Mouse (Mus musculus) large intestine, adult 2 months (tissue): ENCODE results near the gene C2cd4d. TPM values are rescaled to one million over a fixed set of nuclear protein-coding genes. Genes with fewer than 3 reads are reported as not detected.

Source experiments
- DNase-seq: peaks from one replicate; pipeline ENCODE4 v3.0.0-alpha.2; 2012; ENCODE audit warnings: low read depth, low spot score
- WGBS: fragments of 180-500 bp; shearing (Covaris S2); methylation state at CpG from one replicate; pipeline ENCODE4 v1.1.7; 2018; 5-methylcytosine and 5-hydroxymethylcytosine counted together
- polyA plus RNA-seq: library from polyadenylated mRNA; depleted of rRNA; stranded (reverse); fragments of >200 nt; gene quantifications from 2 replicates; pipeline ENCODE4 v1.2.3, GENCODE M21; 2012; rRNA removed

The C2cd4d gene
- polyA plus RNA-seq: 0.25 and 0.31 TPM in 2 replicates

DNA sequence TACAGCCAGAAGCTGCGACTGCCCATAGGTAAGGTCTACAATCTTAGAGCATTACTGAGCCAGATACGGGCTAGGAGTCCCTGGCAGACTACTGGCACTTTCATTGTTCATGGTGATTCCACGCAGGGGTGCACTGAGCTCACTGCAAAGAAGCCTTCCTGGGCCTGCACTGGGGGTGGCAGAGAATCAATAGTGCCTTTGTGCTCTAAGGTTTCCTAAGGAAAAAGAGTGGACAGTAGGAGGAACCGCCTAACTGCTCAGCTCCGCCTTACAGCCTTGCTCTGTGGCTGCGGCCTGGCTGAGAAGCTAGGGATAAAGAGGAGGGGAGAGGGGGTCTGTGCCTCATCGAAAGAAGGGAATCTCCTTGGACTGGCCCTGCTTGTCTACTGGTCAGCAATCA lies at the start of gene C2cd4d:
Gene C2cd4d (plus strand): TSS at position 301 of the 400 bp plus-strand sequence.
- no peak for DNase-seq
- WGBS: 49% methylated on average over 7 of the region's 7 CpGs

DNA sequence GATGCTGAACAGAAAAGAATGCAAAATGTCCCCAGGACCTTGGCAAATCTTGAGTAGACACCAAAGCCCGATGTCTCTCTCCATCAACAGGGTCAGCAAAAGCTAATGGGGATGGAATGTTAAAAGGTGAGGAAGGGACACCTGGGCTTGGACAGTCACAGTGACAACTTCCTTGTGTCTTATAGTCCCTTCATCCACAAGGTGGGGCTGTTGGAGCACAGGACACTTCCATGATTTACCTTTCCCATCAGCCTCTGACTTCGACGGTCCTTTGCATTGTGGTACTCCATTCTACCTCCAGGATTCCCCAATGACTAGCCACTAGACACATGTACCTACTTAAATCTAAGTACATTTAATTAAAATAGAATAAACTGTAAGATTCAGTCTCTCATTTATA lies 33.6 kb upstream of the C2cd4d start:
- WGBS: 52% methylated on average over 3 of the region's 3 CpGs
- no peak for DNase-seq

DNA sequence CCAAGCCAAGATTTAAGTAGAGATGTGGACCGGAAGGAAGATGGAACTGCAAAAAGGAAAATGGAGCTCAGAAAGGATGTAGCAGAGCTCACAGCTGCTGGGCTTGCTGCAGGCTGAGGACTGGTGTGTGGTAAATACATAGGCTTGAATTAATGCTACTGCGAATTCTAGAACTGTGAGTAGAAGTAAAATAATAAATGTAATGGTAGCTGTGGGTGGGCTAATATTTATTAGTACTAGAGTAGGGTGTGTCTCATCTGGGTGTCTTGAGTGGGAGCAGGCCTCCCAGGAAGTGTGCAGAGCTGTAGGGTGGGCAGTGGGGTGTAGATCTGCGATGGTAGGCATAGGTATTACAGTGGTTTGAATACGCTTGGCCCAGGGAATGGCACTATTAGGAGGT lies 27.8 kb upstream of the C2cd4d start:
- 90% methylated on average over 4 of the region's 4 CpGs for WGBS
- no peak for DNase-seq

DNA sequence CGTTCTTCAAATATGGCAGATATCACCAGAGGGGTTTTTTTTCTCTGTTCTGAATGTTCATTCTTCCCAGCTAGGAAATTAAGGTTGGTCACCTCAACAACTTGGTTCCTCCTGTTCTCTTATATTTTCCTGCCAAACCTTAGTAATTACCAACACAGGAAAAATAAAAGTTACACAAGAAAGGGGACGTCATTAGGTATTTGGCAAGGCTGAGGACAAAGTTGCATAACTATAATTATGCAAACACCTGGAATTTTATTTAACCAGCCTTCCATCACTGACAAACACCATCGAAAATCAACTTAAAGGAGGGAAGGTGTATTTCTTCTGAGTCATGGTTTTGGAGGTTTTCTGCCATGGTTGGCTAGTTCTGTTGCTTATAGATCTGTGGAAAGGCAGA lies 23.7 kb upstream of the C2cd4d start:
- no peak for DNase-seq
- WGBS: 49% methylated on average over 3 of the region's 3 CpGs

DNA sequence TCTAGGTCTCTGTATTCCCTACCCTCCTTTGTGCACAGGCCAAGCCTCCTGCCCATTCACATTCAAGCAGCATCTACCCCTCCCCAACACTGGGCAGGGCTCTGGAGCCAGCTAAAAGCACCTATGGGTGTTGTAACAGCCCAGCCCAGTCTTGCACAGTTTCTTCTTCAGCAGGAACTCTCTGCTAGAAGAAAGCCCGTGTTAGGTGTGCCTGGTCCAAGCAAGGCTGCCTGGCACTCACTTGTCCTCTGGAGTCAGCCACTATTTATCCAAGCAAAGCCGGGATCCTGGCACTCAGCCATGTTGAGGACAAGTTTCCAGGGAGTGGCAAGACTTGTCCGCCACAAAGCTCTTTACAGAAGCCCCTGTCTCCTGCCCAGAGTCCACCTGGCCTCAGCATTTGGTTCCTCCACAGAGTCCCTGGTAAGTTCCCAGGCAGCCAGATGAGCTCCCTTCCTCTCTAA lies 20.2 kb upstream of the C2cd4d start, which contains the start of gene Them5:
Gene Them5 (plus strand): TSS at position 141 of the 464 bp plus-strand sequence.
- 13% methylated on average over 3 of the region's 3 CpGs for whole genome bisulfite sequencing
- no peak for DNase-seq

DNA sequence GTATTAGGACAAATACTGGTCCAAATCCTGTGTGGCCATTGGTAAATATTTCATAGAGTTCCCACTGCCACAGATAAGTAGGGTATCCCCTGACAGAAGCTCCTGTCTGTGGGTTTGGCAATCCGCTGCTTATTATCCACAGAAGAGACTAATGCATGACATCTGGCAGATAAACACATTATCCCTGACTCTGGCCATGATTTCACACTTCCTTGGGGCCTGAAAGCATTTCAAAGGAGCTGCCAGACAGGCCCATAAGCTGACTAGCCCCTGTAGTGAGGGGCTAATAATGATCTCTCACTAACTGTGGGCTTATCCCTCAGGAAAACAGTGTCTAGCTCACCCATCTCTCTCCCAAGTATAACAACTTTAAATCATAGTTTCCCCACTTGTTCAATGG lies 19.7 kb upstream of the C2cd4d start:
- WGBS: 84% methylated on average over 1 of the region's 1 CpGs
- DNase-seq: no peak

DNA sequence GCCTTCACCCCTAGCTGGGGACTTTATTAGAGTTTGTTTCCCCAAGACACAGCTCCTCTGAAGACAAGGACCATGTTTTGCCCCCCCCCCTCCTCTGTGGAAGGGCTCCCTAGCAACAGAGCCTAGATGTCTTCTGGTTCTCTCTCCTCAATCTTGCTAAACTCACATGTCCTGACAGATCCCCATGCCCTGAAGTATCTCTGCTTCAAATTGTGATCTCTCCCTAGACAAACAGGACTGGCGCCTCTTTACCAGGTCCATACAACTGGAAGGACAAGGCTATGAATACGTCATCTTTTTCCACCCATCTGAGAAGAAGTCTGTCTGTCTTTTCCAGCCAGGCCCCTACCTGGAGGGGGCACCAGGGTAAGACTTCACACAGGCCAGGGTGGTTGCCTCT lies 18.1 kb upstream of the C2cd4d start:
- DNase-seq: no peak
- WGBS: 88% methylated on average over 2 of the region's 2 CpGs

DNA sequence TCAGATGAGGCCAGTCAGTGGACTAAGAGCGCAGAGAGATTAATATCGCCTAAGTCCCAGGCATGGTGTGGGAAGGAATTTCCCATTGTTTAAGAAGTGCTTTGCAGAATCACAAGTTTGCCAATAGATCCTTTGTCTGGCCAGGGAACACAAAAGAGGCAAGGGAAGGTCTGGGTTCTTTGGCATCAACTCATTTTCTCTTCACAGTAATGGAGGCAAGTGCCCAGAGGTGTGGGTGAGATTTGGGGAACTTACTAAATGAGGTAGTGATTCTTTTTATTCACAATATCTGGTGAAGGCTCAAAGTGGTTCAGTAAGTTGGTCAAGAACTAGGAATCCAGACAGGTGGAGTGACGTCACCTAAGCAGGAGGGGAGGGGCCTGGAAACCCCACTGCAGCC lies 17.3 kb upstream of the C2cd4d start:
- WGBS: 86% methylated on average over 3 of the region's 3 CpGs
- DNase-seq: no peak

DNA sequence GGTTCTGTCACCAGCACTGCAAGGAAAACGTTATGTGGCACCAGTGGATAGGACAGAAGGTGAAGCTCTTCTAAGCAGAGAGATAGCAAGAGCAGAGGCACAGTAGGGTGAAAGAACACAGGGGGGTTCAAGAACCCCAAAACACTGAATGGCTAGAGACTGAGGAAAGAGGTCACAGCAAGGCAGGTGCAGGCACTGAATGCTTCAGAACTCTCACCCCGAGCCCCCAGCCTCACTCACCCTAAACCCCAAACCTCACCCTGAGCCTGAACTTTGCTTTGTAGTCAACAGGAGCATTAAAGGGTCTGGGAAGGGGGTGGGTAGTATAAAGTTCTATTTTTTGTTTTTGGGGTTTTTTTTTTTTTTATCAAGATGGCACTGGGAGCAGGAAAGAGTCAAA lies 14.1 kb upstream of the C2cd4d start:
- 77% methylated on average over 2 of the region's 2 CpGs for WGBS
- DNase-seq: no peak

DNA sequence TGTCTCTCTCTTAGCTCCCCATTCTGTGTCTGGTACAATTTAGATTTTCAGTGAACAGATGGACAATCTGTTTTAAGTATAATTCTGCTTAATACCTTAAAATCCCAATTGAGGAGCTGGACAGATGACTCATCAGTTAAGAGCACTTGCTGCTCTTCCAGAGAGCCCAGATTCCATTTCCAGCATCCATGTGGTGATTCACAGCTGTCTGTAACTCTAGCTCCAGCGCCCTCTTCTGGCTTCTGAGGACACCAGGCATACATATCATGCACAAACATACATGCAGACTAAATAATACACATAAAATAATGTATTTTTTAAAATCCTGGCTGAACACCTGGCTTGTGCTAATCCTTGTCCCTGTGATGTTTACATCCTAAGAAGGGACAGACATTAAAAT lies 1.4 kb upstream of the C2cd4d start:
- DNase-seq: no peak
- WGBS: 16% methylated on average over 1 of the region's 1 CpGs

DNA sequence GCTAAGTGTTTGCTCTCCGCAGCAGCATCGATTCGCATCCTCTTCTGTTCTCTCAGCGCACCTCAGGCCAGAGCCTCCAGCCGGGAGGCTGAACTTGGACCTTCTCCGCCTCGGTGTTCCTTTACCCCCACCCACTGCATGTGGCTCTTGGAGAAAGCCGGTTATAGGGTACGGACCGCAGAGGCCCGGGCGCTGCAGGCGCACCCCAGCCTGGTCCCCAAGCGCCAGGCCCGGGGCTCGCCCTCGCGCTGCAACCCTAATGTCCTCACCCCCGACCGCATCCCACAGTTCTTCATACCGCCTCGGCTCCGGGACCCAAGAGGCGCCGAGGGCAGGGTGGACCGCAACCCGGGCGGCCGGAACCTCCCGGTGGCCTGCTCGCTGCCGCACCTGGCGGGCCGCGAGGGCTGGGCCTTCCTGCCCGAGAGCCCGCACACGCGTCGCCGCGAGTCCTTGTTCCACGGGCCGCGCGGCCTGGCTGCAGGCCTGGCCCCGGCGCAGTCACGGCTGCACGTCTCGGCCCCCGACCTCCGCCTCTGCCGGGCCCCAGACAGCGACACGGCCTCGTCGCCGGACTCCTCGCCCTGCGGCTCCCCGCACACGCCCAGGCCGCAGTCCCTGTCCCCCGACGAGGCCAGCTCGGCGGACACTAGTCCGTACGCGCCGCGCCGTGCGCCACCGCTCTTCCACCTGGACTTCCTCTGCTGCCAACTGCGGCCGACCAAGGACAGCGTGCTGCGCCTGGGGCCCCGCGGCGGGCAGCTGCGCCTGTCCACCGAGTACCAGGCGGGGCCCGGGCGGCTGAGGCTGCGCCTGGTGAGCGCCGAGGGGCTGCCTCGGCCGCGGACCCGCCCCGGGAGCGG lies 1.3 kb downstream of the C2cd4d start:
- WGBS: 9% methylated on average over 97 of the region's 97 CpGs
- no peak for DNase-seq

DNA sequence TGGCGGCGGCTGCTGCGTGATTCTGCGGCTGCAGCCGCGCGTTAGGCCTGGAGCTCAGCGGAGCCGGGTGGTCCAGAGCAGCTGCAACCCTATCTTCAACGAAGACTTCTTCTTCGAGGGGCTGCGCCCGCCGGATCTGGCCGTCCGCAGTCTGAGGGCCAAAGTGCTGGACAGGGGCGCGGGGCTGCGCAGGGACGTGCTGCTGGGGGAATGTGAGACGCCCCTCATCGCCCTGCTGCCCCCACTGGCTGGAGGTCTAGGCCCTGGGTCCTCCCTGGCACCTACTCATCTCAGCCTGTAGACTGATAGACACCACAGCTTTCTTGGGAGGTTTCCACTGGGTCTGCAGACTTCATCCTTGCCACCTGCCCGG lies 1.9 kb downstream of the C2cd4d start:
- no peak for DNase-seq
- WGBS: 23% methylated on average over 23 of the region's 23 CpGs

DNA sequence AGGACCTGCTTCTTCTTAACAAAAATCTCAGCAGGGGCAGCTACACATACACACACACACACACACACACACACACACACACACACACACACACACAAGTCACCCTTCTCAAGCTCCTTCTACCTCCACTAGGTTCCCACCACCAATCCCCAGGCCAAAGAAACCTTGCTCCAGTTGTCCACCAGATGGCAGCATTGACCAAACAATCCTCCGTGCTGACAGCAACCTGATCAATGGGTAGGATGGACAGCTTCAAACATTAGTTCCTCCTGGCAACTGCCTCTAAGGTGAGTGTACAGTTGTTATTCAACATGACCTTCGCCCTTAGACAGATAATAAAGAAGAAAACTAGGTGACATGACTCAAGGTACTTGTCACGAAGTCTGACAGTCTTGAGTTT lies 4.5 kb downstream of the C2cd4d start:
- DNase-seq: peak; percentile 86
- 5% methylated on average over 3 of the region's 3 CpGs for WGBS

DNA sequence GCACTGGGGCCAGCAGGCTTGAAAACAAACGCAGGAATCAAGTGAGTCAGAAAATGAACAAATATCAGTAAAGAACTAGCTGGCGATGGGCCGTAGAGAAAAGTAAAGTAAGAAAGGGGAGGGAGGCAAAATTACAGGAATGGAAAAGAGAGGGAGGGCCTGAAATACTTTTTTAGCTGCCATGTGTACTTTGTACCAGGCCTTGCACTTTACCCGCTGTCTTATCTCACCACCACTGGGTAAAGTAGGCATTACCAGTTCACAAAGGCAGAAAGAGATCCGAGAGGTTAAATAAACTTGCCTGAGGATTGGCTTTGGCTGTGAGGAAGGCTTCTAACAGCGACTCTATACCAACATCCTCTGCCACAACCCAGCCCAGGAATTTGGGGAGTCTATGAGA lies 5.3 kb downstream of the C2cd4d start:
- WGBS: 30% methylated on average over 6 of the region's 6 CpGs
- no peak for DNase-seq

DNA sequence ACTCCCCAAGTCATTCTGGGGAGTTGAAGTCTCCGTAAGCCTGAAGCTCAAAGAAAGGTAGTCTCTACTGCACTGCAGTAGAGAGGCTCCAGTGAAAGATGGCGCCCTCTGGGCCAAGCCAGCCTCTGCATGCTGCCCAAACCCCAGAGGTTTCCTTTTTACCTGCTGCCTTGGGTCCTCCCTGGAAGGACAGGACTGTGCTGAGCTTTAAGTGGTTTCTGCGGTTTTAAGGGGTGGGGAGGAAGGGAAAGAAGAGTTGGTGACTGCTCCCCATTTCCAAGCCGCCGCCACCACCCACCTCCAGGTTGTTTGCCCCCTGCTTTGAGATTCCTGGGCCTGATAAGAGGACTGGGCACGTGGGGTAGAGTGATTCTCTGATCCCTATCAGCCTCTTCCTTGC lies 6.4 kb downstream of the C2cd4d start:
- WGBS: 78% methylated on average over 6 of the region's 6 CpGs
- DNase-seq: no peak

DNA sequence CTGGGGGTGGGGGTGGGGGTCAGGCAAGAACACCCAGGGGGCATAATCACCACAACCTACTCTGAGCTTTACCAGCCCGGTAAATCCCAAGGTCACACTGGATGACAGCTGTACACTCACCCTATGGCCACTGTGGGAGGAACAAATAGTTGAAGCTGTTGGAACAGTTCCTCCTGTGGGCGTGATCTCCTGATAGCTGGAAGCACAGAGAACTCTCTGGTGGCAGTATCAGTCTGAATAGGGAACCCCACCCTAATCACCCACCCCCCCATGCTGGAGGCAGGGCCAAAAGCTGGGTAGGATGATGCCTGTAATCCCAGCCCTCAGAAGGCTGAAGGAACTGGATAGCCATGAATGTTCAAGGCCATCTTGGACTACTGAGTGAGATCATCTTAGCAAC lies 7.5 kb downstream of the C2cd4d start:
- 22% methylated on average over 2 of the region's 2 CpGs for WGBS
- DNase-seq: no peak

DNA sequence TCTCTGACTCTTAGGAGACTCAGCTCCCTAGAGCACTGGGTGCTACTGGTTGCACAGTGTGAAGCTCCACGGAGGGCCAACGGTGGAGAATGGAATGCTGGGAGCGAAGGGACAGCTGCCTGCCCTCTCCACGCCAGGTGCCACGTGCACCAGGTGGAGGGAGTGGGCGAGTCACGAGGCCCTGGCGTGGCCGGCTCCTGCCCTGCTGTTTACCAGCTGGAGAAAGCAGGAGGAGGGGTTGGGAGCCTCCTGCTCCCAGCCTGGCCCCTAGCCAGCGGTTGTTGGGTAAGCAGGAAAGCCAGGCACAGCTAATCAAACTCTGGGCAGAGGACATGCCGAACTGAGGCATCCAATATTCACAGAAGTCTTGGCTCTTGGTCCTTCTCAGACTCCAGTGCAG lies 9.4 kb downstream of the C2cd4d start:
- DNase-seq: peak; percentile 94
- 13% methylated on average over 11 of the region's 11 CpGs for WGBS

DNA sequence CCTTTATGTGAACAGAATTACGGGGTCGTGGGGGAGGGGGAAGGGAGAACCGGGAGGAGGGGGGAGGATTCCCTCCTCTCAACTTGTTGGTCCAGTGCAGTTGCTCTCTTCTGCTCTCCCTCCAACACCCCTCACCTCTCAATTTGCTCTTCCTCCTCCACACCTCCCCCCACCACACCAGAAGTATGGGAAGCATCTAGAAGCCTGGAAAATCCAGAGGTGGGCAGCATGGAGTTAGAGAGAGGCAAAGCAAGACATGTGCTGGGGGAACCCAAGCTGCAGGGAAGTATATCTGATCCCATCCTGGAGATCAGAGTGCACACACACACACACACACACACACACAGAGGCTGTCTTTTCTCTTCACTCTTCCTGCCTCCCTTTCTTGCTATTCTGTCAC lies 9.8 kb downstream of the C2cd4d start:
- DNase-seq: no peak
- whole genome bisulfite sequencing: 3% methylated on average over 3 of the region's 3 CpGs

DNA sequence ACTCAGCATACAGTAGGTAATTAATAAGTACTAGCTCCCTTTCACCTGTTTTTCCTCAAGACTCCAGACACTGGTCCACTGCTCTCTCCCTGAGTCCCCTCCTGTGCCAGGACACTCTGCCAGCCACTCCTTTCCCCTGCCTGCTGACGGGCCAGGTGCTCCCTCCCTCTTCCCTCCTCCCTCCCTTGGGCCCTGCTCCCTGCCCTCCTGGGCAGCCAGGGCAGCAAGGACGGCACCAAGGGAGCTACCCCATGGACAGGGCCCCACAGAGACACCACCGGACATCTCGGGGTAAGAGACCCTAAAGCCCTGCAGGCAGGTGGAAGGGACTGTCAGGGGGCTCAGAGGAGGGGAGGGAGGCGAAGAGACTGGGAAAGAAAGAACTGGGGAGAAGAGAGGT lies 10.4 kb downstream of the C2cd4d start, which contains the start of gene Rorc:
Gene Rorc (plus strand): TSS at position 154 of the 400 bp plus-strand sequence.
- 20% methylated on average over 5 of the region's 5 CpGs for WGBS
- no peak for DNase-seq

DNA sequence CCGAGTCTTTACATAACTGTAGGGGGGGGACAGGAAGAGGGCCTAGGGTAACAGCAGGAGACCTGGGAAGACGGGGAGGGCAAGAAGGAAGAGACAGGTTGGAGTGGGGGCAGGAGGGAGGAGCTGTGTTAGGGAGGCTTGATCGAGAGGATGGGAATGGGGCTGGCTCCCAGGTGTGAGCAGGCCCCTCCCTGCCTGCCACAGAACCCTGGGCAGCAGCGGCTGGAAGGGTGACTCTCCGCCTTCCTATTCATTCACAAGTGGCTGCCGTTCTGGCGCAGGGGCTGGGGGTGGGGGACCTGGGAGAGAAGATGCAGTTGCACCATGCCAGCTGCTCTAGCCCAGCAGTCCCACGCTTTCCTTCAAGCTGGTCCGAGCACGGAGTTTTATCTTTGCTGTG lies 10.9 kb downstream of the C2cd4d start:
- 10% methylated on average over 10 of the region's 10 CpGs for WGBS
- DNase-seq: no peak

DNA sequence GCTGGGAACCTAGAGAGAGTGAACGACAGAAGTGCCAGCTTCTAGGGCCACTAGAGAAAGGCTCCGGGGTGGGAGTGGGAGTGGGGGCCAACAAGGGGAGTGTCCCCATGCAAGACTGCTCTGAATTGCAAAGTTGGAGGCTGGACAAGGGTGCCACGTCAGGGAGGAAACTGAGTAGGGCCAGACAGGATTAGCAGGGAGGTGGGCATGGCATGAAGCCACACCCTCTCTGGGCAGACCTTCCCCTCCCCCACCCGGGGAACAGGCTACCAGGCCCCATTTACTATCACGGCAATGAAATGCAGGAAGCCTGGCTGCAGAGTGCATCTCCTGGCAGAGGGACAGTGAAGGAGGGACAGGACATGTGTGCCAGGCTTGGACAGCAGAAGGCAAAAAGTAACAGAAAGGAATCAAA lies 11.4 kb downstream of the C2cd4d start:
- WGBS: 1% methylated on average over 5 of the region's 5 CpGs
- no peak for DNase-seq

DNA sequence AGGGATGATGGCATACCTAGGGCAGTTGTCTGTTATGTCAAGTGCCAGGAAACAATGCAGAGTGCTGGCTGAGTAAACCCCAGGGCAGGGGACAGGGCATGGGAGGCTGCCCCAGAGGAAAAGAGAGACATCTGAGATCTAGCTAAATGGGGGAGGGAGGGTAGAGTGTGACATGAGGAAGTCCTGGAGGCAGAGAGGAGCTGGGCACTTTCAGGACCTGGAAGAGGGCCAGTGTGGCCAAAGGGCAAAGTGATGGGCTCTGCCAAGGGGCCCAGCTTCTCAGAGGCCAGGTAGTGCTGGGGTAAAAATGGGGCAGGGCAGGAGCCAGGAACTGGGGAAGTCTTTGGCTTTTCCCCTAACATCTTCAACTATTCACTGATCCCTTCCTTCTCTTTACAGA lies 12.4 kb downstream of the C2cd4d start:
- no peak for DNase-seq
